Mouse (Mus musculus) brain, embryonic 14.5 days (tissue): ENCODE measurements around the gene Samd8.

Experiments
- CTCF ChIP-seq: fragments of 200-500 bp; IDR thresholded peaks from 2 replicates; pipeline ENCODE4 v1.5.1; 2012; ENCODE audit warnings: inconsistent platforms, mild to moderate bottlenecking, moderate library complexity, borderline replicate concordance; ENCODE audit not compliant: insufficient read depth, insufficient read length; ENCODE audit errors: extremely low read depth
- POLR2A ChIP-seq: fragments of 200-500 bp; IDR thresholded peaks from 2 replicates; pipeline ENCODE4 v1.6.1; 2012; ENCODE audit warnings: mild to moderate bottlenecking, inconsistent platforms, borderline replicate concordance; ENCODE audit not compliant: poor library complexity, insufficient read depth, insufficient read length, severe bottlenecking; ENCODE audit errors: extremely low read depth

DNA sequence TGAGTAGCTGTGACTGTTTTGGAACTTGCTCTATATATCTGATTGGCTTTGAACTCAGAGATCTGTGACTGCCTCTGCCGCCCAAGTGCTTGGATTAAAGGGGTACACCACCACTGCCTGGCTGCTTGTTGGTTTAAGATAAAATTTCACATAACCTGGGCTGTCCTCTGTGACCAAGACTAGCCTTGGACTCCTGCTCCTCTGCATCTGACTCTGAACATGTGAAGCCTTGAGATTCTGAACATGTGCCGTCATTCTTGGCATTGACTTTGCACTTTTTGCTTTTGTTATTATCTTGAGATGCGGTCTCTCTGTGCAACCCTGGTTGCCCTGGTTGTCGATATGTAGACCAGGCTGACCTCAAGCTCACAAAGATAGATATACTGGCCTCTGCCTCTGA, 41.4 kb downstream of the Samd8 start:
- TF ChIP-seq POLR2A = no peak
- TF ChIP-seq CTCF = no peak
